ENCODE assay signal across 24 mouse cellular contexts in the genomic region with DNA sequence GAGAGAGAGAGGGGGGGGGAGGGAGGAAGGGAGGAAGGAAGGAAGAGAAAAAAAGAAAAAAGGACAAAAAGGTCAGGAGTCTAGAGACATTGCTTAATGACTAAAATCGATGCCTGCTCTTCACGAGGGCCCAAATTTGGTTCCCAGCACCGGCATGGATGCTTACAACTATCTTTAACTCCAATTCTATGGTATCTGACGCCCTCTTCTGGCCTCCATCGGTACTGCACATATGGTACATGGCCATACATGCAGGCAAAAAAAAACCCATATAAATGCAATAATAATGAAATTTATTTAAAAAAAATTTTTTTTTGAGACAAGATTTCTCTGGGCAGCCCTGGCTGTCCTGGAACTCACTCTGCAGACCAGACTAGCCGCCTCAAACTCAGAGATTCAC. TPM values are rescaled to one million over a fixed set of nuclear protein-coding genes. Genes with fewer than 3 reads are reported as not detected.
A peak's percentile ranks its signal among the peaks of the same experiment; 100 is the strongest.
DNase-seq lines count a peak whose midpoint lies in the region; ATAC-seq and TF ChIP-seq lines count a peak whose summit lies in the region.
"Had no signal": no experiment of that assay in that cellular context is flagged by ENCODE, and none has a peak within 500 bp of the region (broad histone marks: within the 10 kb centered on the region; RNA-seq: fewer than 3 reads in every experiment).

No protein-coding gene starts in this region.

- peak; percentile 11 for DNase-seq in CD4-positive, CD25-positive, alpha-beta regulatory T cell, adult 2 months (ENCODE audit: low read depth, low spot score)
- no peak for DNase-seq in kidney, postnatal 0 days (ENCODE audit: low spot score)
- DNase-seq in kidney, adult 9 months: no peak
- no peak for DNase-seq in lung, embryonic 14.5 days
- no peak for DNase-seq in lung, postnatal 36 days
- no peak for DNase-seq in brain, embryonic 14.5 days (ENCODE audit: low read depth)
- no peak for DNase-seq in urinary bladder, postnatal 10 days (ENCODE audit: low spot score)
- DNase-seq: adrenal gland, postnatal 14 days; cerebellum, adult 9-10 months; gastrocnemius, postnatal 10 days; heart, adult 18-20 months; heart, postnatal 14 days; kidney, postnatal 36 days; left cerebral cortex, postnatal 4 days; thymus, postnatal 25 days had no signal

- no peak overlapping the region for H3K4me2 ChIP-seq in kidney, postnatal 0 days (ENCODE audit: low read length)
- no peak overlapping the region for H3K4me2 ChIP-seq in lung, embryonic 14.5 days
- H3K4me2 ChIP-seq: embryonic facial prominence, embryonic 15.5 days; heart, embryonic 13.5 days; hindbrain, embryonic 12.5 days; limb, embryonic 15.5 days; neural tube, embryonic 15.5 days had no signal

- TF ChIP-seq CTCF in kidney, postnatal 0 days (IDR thresholded peaks at IDR 0.05; ENCODE audit: low read depth): 0 out of 2 replicates have a peak, but pooled peaks have one; percentile 30
- peak; percentile 44 for TF ChIP-seq CTCF in lung, embryonic 14.5 days (IDR thresholded peaks at IDR 0.05; ENCODE audit: low read depth)
- peak; percentile 32; the same call in 1 of the 2 replicates for TF ChIP-seq CTCF in brain, embryonic 14.5 days (IDR thresholded peaks at IDR 0.05; ENCODE audit: borderline replicate concordance, extremely low read depth, insufficient read depth, insufficient read length)

- 0 out of 2 replicates have a peak, but pooled peaks cover 4% of the 10 kb centered on the region for H3K9me3 ChIP-seq in kidney, postnatal 0 days (replicated peaks; ENCODE audit: low read length)
- peaks cover 11% of the 10 kb centered on the region for H3K9me3 ChIP-seq in lung, embryonic 14.5 days (ENCODE audit: low read depth, low read length)
- H3K9me3 ChIP-seq: limb, embryonic 15.5 days had no signal

- H3K4me1 ChIP-seq in kidney, postnatal 0 days (replicated peaks; ENCODE audit: insufficient read depth, low read length): no peaks in the 10 kb centered on the region
- H3K4me1 ChIP-seq in lung, embryonic 14.5 days (ENCODE audit: insufficient read depth): no peaks in the 10 kb centered on the region
- H3K4me1 ChIP-seq: hindbrain, embryonic 12.5 days; limb, embryonic 15.5 days; midbrain, embryonic 10.5 days; neural tube, embryonic 15.5 days had no signal

- no peaks in the 10 kb centered on the region for H3K27me3 ChIP-seq in kidney, postnatal 0 days (ENCODE audit: insufficient read depth, low read length)
- H3K27me3 ChIP-seq in lung, embryonic 14.5 days (ENCODE audit: insufficient read depth, low read length): no peaks in the 10 kb centered on the region
- H3K27me3 ChIP-seq: embryonic facial prominence, embryonic 15.5 days; heart, embryonic 13.5 days; hindbrain, embryonic 12.5 days; limb, embryonic 15.5 days; neural tube, embryonic 15.5 days had no signal

- no peak overlapping the region for H3K27ac ChIP-seq in kidney, postnatal 0 days
- no peak overlapping the region for H3K27ac ChIP-seq in lung, embryonic 14.5 days (ENCODE audit: low read depth)
- H3K27ac ChIP-seq: embryonic facial prominence, embryonic 15.5 days; heart, embryonic 13.5 days; hindbrain, embryonic 12.5 days; limb, embryonic 15.5 days; midbrain, embryonic 10.5 days; neural tube, embryonic 15.5 days had no signal

- no peaks in the 10 kb centered on the region for H3K36me3 ChIP-seq in kidney, postnatal 0 days (ENCODE audit: insufficient read depth, low read length)
- no peaks in the 10 kb centered on the region for H3K36me3 ChIP-seq in lung, embryonic 14.5 days (ENCODE audit: insufficient read depth)
- H3K36me3 ChIP-seq: embryonic facial prominence, embryonic 15.5 days; G1E; heart, embryonic 13.5 days; hindbrain, embryonic 12.5 days; limb, embryonic 15.5 days; midbrain, embryonic 10.5 days; neural tube, embryonic 15.5 days had no signal

- ATAC-seq in CD4-positive, CD25-positive, alpha-beta regulatory T cell, adult 4 months: no peak
- no peak for ATAC-seq in kidney, postnatal 0 days (replicated peaks; ENCODE audit: low FRiP score, low read depth)
- ATAC-seq in lung, embryonic 14.5 days (ENCODE audit: insufficient read depth): no peak
- ATAC-seq: forebrain, embryonic 14.5 days had no signal

- H3K4me3 ChIP-seq in kidney, postnatal 0 days (replicated peaks; ENCODE audit: low read depth, low read length): no peak overlapping the region
- H3K4me3 ChIP-seq in lung, embryonic 14.5 days (ENCODE audit: low read depth, low read length): no peak overlapping the region
- H3K4me3 ChIP-seq: embryonic facial prominence, embryonic 15.5 days; heart, embryonic 13.5 days; hindbrain, embryonic 12.5 days; limb, embryonic 15.5 days; midbrain, embryonic 10.5 days; neural tube, embryonic 15.5 days had no signal

- H3K9ac ChIP-seq in kidney, postnatal 0 days (ENCODE audit: low read depth, low read length): no peak overlapping the region
- no peak overlapping the region for H3K9ac ChIP-seq in lung, embryonic 14.5 days
- H3K9ac ChIP-seq: embryonic facial prominence, embryonic 15.5 days; heart, embryonic 13.5 days; hindbrain, embryonic 12.5 days; limb, embryonic 15.5 days; neural tube, embryonic 15.5 days had no signal

- TF ChIP-seq POLR2A in brain, embryonic 14.5 days (IDR thresholded peaks at IDR 0.05; ENCODE audit: borderline replicate concordance, extremely low read depth, insufficient read depth, insufficient read length, poor library complexity, severe bottlenecking): no peak

- 70% methylated on average over 6 of the region's 6 CpGs for WGBS in kidney, postnatal 0 days
- WGBS in lung, embryonic 14.5 days: 62% methylated on average over 6 of the region's 6 CpGs

RNA-seq across cellular contexts. Expression of a gene that starts 20.5 kb away (rescaled TPM):
- 100 to 1,000 TPM; 277 to 314 TPM for polyA plus RNA-seq in CD4-positive, CD25-positive, alpha-beta regulatory T cell, adult 4 months (2017; shearing (Covaris generic))
- polyA plus RNA-seq in kidney, postnatal 0 days (2015; fragmentation: Nextera tagmentation; extraction: Ambion mirVana): 796 and 875 TPM in 2 replicates
- polyA plus RNA-seq in lung, embryonic 14.5 days (2014; fragmentation: Nextera tagmentation; extraction: Ambion mirVana): 501 and 531 TPM in 2 replicates
- 115 and 144 TPM in 2 replicates for polyA plus RNA-seq in brain, embryonic 14.5 days (2012; rRNA removed)

RNA-seq across cellular contexts. Expression of a gene that starts 41.3 kb away (rescaled TPM):
- polyA plus RNA-seq in CD4-positive, CD25-positive, alpha-beta regulatory T cell, adult 4 months (2017; shearing (Covaris generic)): 100 to 1,000 TPM; 479 to 616 TPM
- 304 and 348 TPM in 2 replicates for polyA plus RNA-seq in kidney, postnatal 0 days (2015; fragmentation: Nextera tagmentation; extraction: Ambion mirVana)
- 332 and 336 TPM in 2 replicates for polyA plus RNA-seq in lung, embryonic 14.5 days (2014; fragmentation: Nextera tagmentation; extraction: Ambion mirVana)
- 138 and 186 TPM in 2 replicates for polyA plus RNA-seq in brain, embryonic 14.5 days (2012; rRNA removed)

RNA-seq across cellular contexts. Expression of a gene that starts 58.6 kb away (rescaled TPM):
- under 1 TPM; 0.46 to 0.78 TPM for polyA plus RNA-seq in CD4-positive, CD25-positive, alpha-beta regulatory T cell, adult 4 months (2017; shearing (Covaris generic))
- polyA plus RNA-seq in kidney, postnatal 0 days (2015; fragmentation: Nextera tagmentation; extraction: Ambion mirVana): 34.0 and 39.4 TPM in 2 replicates
- 43.8 and 48.0 TPM in 2 replicates for polyA plus RNA-seq in lung, embryonic 14.5 days (2014; fragmentation: Nextera tagmentation; extraction: Ambion mirVana)
- polyA plus RNA-seq in brain, embryonic 14.5 days (2012; rRNA removed): 33.8 and 35.8 TPM in 2 replicates

Comparison
In these comparisons a context has a peak if more than half of its experiments do, and no peak if none do; other contexts are left out.
1. RNA of a gene that starts 58.6 kb away (polyA plus RNA-seq): 43.8 to 48.0 TPM in lung, embryonic 14.5 days, 34.0 to 39.4 TPM in kidney, postnatal 0 days and 33.8 to 35.8 TPM in brain, embryonic 14.5 days; 0.46 to 0.78 TPM in CD4-positive, CD25-positive, alpha-beta regulatory T cell, adult 4 months; every median in the first group is over 10 times any median in the second.
2. Peak in every context shown above with its lines, with median percentiles within 50 percentile points of each other: CTCF ChIP-seq.